Mouse (Mus musculus) neural tube, embryonic 11.5 days (tissue): Measurements from ENCODE around the gene Snx7. TPM values are rescaled to one million over a fixed set of nuclear protein-coding genes. Genes with fewer than 3 reads are reported as not detected.

ENCODE experiments used
- microRNA-seq: library from miRNA; unstranded; fragments of <30 nt; microRNA quantifications from one replicate; pipeline ENCODE4, GENCODE M21; 2016
- polyA plus RNA-seq: library from polyadenylated mRNA; unstranded; fragments of >200 nt; fragmentation: Nextera tagmentation; extraction: Ambion mirVana; gene quantifications from 2 replicates; pipeline ENCODE4 v1.2.1, GENCODE M21; 2014

Gene Snx7
- polyA plus RNA-seq, 1 experiment from 2014 or later: 14.4 TPM

Small RNAs within 50 kb of the gene (microRNA-seq; reads per million reads assigned to microRNA genes)
- not detected for gene Gm24811
